Mouse (Mus musculus) telencephalon, adult 2 months (tissue): ENCODE data around the gene Mex3d.

Experiments used
- DNase-seq: peaks from one replicate; pipeline ENCODE4 v3.0.0-alpha.2; 2011; ENCODE audit warnings: low read depth, low spot score

Mex3d gene

GRCm38 (mm10) chr10:80386735-80387471 lies 556 bp downstream of the Mex3d start:
- DNase-seq: no peak

GRCm38 (mm10) chr10:80385811-80386734 lies 1.4 kb downstream of the Mex3d start:
- DNase-seq: no peak

- no peak for DNase-seq
Measured at GRCm38 (mm10) chr10:80385310-80385709, 2.1 kb downstream of the Mex3d start.

GRCm38 (mm10) chr10:80384709-80385108 lies 2.8 kb downstream of the Mex3d start:
- no peak for DNase-seq

GRCm38 (mm10) chr10:80384115-80384639 lies 3.3 kb downstream of the Mex3d start:
- no peak for DNase-seq

- no peak for DNase-seq
Measured at GRCm38 (mm10) chr10:80383431-80383830, 4.0 kb downstream of the Mex3d start.

GRCm38 (mm10) chr10:80382641-80383365 lies 4.7 kb downstream of the Mex3d start:
- DNase-seq: no peak

- DNase-seq: no peak
Measured at GRCm38 (mm10) chr10:80377716-80378115, 9.7 kb downstream of the Mex3d start.

GRCm38 (mm10) chr10:80376160-80376559 lies 11.3 kb downstream of the Mex3d start:
- peak; percentile 74 for DNase-seq

GRCm38 (mm10) chr10:80374063-80374462 lies 13.4 kb downstream of the Mex3d start:
- DNase-seq: no peak

GRCm38 (mm10) chr10:80372706-80373105 lies 14.8 kb downstream of the Mex3d start:
- peak; percentile 67 for DNase-seq

GRCm38 (mm10) chr10:80371983-80372382 lies 15.5 kb downstream of the Mex3d start:
- DNase-seq: no peak

GRCm38 (mm10) chr10:80371411-80371966 lies 16.0 kb downstream of the Mex3d start:
- DNase-seq: peak; percentile 71

- DNase-seq: peak; percentile 58
Measured at GRCm38 (mm10) chr10:80369995-80370747, 17.3 kb downstream of the Mex3d start.

- no peak for DNase-seq
Measured at GRCm38 (mm10) chr10:80368392-80368791, 19.1 kb downstream of the Mex3d start.

- no peak for DNase-seq
Measured at GRCm38 (mm10) chr10:80367954-80368353, 19.5 kb downstream of the Mex3d start.

GRCm38 (mm10) chr10:80365736-80366135 lies 21.7 kb downstream of the Mex3d start:
- DNase-seq: no peak

- DNase-seq: no peak
Measured at GRCm38 (mm10) chr10:80363734-80364133, 23.7 kb downstream of the Mex3d start.

GRCm38 (mm10) chr10:80357994-80358639 lies 29.3 kb downstream of the Mex3d start:
- no peak for DNase-seq

GRCm38 (mm10) chr10:80357336-80357735 lies 30.1 kb downstream of the Mex3d start:
- DNase-seq: peak; percentile 60
